Mouse (Mus musculus): ENCODE measurements around the gene Rfx3. TPM values are rescaled to one million over a fixed set of nuclear protein-coding genes. Genes with fewer than 3 reads are reported as not detected.

Gene Rfx3
- total and polyA plus RNA-seq, 2 experiments from 2014 or later: 14.2 to 36.7 TPM

DNA sequence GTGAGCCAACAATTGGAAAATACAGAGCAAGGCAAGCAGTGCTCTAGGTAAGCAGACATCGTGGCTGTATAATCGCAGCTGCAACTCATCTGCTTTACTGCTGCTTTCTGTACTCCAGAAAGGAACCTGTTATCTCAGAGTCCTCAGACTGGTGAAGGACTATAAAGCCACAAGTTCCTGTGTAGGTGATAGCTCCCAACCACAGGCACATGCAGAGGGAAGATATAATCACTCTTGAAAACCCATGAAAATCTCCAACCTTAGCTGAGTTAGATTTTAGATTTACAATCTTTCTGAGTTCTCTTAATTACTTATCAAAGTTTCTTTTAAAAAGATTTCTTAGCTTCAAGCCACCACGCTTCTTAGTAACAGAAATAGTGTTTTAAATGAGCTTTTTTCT, 84.6 kb downstream of the Rfx3 start:
- no peaks in the 10 kb centered on the region for H3K4me1 ChIP-seq (ENCODE audit: insufficient read depth, low read length)
- no peaks in the 10 kb centered on the region for H3K9me3 ChIP-seq (ENCODE audit: low read length)
- H3K4me3 ChIP-seq (ENCODE audit: low read depth, low read length): no peak overlapping the region
- no peak overlapping the region for H3K27ac ChIP-seq (ENCODE audit: low read depth, low read length)
- TF ChIP-seq CTCF (IDR thresholded peaks at IDR 0.05): no peak
- H3K36me3 ChIP-seq (ENCODE audit: insufficient read depth, low read length): no peaks in the 10 kb centered on the region
- no peak overlapping the region for H3K4me2 ChIP-seq (ENCODE audit: low read depth, low read length, poor library complexity, severe bottlenecking)
- no peaks in the 10 kb centered on the region for H3K27me3 ChIP-seq (ENCODE audit: insufficient read depth, low read length)
- ATAC-seq (ENCODE audit: low FRiP score) (no peak), DNase-seq (ENCODE audit: low spot score) (no peak)
- no peak overlapping the region for H3K9ac ChIP-seq (replicated peaks; ENCODE audit: low read length, poor library complexity, severe bottlenecking)
- 88% methylated on average over 3 of the region's 3 CpGs for WGBS

- peak; percentile 45 for TF ChIP-seq CTCF (IDR thresholded peaks at IDR 0.05)
- DNase-seq (ENCODE audit: low spot score) (no peak), ATAC-seq (ENCODE audit: low FRiP score) (no peak)
- Histone ChIP-seq H3K36me3 (ENCODE audit: insufficient read depth, low read length) (no peaks in the 10 kb centered on the region), H3K4me2 (ENCODE audit: low read depth, low read length, poor library complexity, severe bottlenecking) (no peak overlapping the region), H3K4me1 (ENCODE audit: insufficient read depth, low read length) (no peaks in the 10 kb centered on the region), H3K27me3 (ENCODE audit: insufficient read depth, low read length) (no peaks in the 10 kb centered on the region), H3K9me3 (ENCODE audit: low read length) (no peaks in the 10 kb centered on the region), H3K27ac (ENCODE audit: low read depth, low read length) (no peak overlapping the region), H3K4me3 (ENCODE audit: low read depth, low read length) (no peak overlapping the region), H3K9ac (replicated peaks; ENCODE audit: low read length, poor library complexity, severe bottlenecking) (no peak overlapping the region)
- 56% methylated on average over 2 of the region's 2 CpGs for WGBS
Observed at GRCm38 (mm10) chr19:27919040-27919439, 91.9 kb downstream of the Rfx3 start.

GRCm38 (mm10) chr19:27916446-27916845, 94.5 kb downstream of the Rfx3 start:
- no peak overlapping the region for H3K4me3 ChIP-seq (ENCODE audit: low read depth, low read length)
- WGBS: 41% methylated on average over 2 of the region's 2 CpGs
- no peak for ATAC-seq (ENCODE audit: low FRiP score)
- no peak for TF ChIP-seq CTCF (IDR thresholded peaks at IDR 0.05)
- no peak overlapping the region for H3K4me2 ChIP-seq (ENCODE audit: low read depth, low read length, poor library complexity, severe bottlenecking)
- no peaks in the 10 kb centered on the region for H3K4me1 ChIP-seq (ENCODE audit: insufficient read depth, low read length)
- H3K9me3 ChIP-seq (ENCODE audit: low read length): no peaks in the 10 kb centered on the region
- no peaks in the 10 kb centered on the region for H3K36me3 ChIP-seq (ENCODE audit: insufficient read depth, low read length)
- no peak overlapping the region for H3K27ac ChIP-seq (ENCODE audit: low read depth, low read length)
- no peak overlapping the region for H3K9ac ChIP-seq (replicated peaks; ENCODE audit: low read length, poor library complexity, severe bottlenecking)
- peak; percentile 25 for DNase-seq (ENCODE audit: low spot score)
- H3K27me3 ChIP-seq (ENCODE audit: insufficient read depth, low read length): no peaks in the 10 kb centered on the region

GRCm38 (mm10) chr19:27906976-27907375, 104.0 kb downstream of the Rfx3 start:
- Histone ChIP-seq H3K4me3 (ENCODE audit: low read depth, low read length) (no peak overlapping the region), H3K27ac (ENCODE audit: low read depth, low read length) (no peak overlapping the region), H3K27me3 (ENCODE audit: insufficient read depth, low read length) (no peaks in the 10 kb centered on the region), H3K36me3 (ENCODE audit: insufficient read depth, low read length) (no peaks in the 10 kb centered on the region), H3K4me1 (ENCODE audit: insufficient read depth, low read length) (no peaks in the 10 kb centered on the region; the same call in 1 of the 2 replicates), H3K9me3 (ENCODE audit: low read length) (no peaks in the 10 kb centered on the region), H3K9ac (replicated peaks; ENCODE audit: low read length, poor library complexity, severe bottlenecking) (no peak overlapping the region), H3K4me2 (ENCODE audit: low read depth, low read length, poor library complexity, severe bottlenecking) (no peak overlapping the region)
- WGBS: 68% methylated on average over 5 of the region's 5 CpGs
- ATAC-seq (ENCODE audit: low FRiP score): no peak
- no peak for TF ChIP-seq CTCF (IDR thresholded peaks at IDR 0.05)
- DNase-seq (ENCODE audit: low spot score): peak; percentile 17

- H3K9ac ChIP-seq (replicated peaks; ENCODE audit: low read length, poor library complexity, severe bottlenecking): no peak overlapping the region
- ATAC-seq (ENCODE audit: low FRiP score) (no peak), DNase-seq (ENCODE audit: low spot score) (no peak)
- no peak overlapping the region for H3K27ac ChIP-seq (ENCODE audit: low read depth, low read length)
- H3K36me3 ChIP-seq (ENCODE audit: insufficient read depth, low read length): no peaks in the 10 kb centered on the region
- H3K27me3 ChIP-seq (ENCODE audit: insufficient read depth, low read length): no peaks in the 10 kb centered on the region
- H3K4me2 ChIP-seq (ENCODE audit: low read depth, low read length, poor library complexity, severe bottlenecking): no peak overlapping the region
- H3K4me1 ChIP-seq (ENCODE audit: insufficient read depth, low read length): no peaks in the 10 kb centered on the region; the same call in 1 of the 2 replicates
- no peaks in the 10 kb centered on the region for H3K9me3 ChIP-seq (ENCODE audit: low read length)
- TF ChIP-seq CTCF (IDR thresholded peaks at IDR 0.05): no peak
- no peak overlapping the region for H3K4me3 ChIP-seq (ENCODE audit: low read depth, low read length)
- 96% methylated on average over 9 of the region's 9 CpGs for WGBS
Observed at GRCm38 (mm10) chr19:27905976-27906375, 105.0 kb downstream of the Rfx3 start.

DNA sequence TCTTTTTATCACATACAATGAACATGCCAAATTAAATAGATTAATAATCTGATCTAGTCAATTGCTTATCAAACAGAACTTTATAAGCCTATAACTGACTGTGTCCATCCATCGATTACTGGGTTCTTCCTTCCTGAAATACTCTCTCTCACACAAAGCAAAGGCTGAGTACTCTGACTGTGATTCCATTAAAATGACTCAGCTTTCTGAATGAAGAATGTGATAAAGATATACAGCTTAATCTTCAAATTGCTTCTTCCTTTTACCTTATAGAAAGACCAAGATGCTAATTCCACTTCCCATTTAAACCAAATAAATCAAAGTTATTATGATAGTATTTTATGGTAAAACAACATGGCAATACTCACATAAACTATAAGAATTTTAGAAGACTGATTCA, 105.8 kb downstream of the Rfx3 start:
- WGBS: 56% methylated on average over 1 of the region's 1 CpGs
- no peak for DNase-seq (ENCODE audit: low spot score)
- H3K9ac ChIP-seq (replicated peaks; ENCODE audit: low read length, poor library complexity, severe bottlenecking): no peak overlapping the region
- no peaks in the 10 kb centered on the region; the same call in 1 of the 2 replicates for H3K4me1 ChIP-seq (ENCODE audit: insufficient read depth, low read length)
- H3K27me3 ChIP-seq (ENCODE audit: insufficient read depth, low read length): no peaks in the 10 kb centered on the region
- no peak overlapping the region for H3K27ac ChIP-seq (ENCODE audit: low read depth, low read length)
- no peak overlapping the region for H3K4me2 ChIP-seq (ENCODE audit: low read depth, low read length, poor library complexity, severe bottlenecking)
- H3K4me3 ChIP-seq (ENCODE audit: low read depth, low read length): no peak overlapping the region
- H3K36me3 ChIP-seq (ENCODE audit: insufficient read depth, low read length): no peaks in the 10 kb centered on the region
- no peaks in the 10 kb centered on the region for H3K9me3 ChIP-seq (ENCODE audit: low read length)
- TF ChIP-seq CTCF (IDR thresholded peaks at IDR 0.05): no peak
- no peak for ATAC-seq (ENCODE audit: low FRiP score)

All from midbrain, postnatal 0 days (tissue).